Mouse (Mus musculus): ENCODE measurements around the gene Zcchc14.

GRCm38 (mm10) chr8:121577751-121578675, 74.7 kb downstream of the Zcchc14 start:
- TF ChIP-seq CTCF (IDR thresholded peaks at IDR 0.05; ENCODE audit: low read depth, low read length) (no peak), POLR2A (IDR thresholded peaks at IDR 0.05; ENCODE audit: borderline replicate concordance, low read depth, low read length) (no peak)
